Mouse (Mus musculus) ES-E14 (cell line): ENCODE measurements around the gene Krtap24-1.

Experiments used
- CHD2 ChIP-seq: IDR thresholded peaks from 2 replicates; pipeline ENCODE4 v1.6.1; 2014; ENCODE audit warnings: mild to moderate bottlenecking, low read depth, low read length, inconsistent platforms
- HCFC1 ChIP-seq: IDR thresholded peaks from 2 replicates; pipeline ENCODE4 v1.6.1; 2012; ENCODE audit warnings: low read length, inconsistent platforms, borderline replicate concordance; ENCODE audit not compliant: insufficient read depth
- MAFK ChIP-seq: IDR thresholded peaks from 2 replicates; pipeline ENCODE4 v1.6.1; 2014; ENCODE audit warnings: mild to moderate bottlenecking, low read depth, low read length, inconsistent platforms; ENCODE audit not compliant: insufficient read depth
- ZC3H11A ChIP-seq: IDR thresholded peaks from 2 replicates; pipeline ENCODE4 v1.6.1; 2012; ENCODE audit warnings: low read depth, mild to moderate bottlenecking, inconsistent platforms, low read length, borderline replicate concordance
- ZNF384 ChIP-seq: IDR thresholded peaks from 2 replicates; pipeline ENCODE4 v1.6.1; 2012; ENCODE audit warnings: low read depth, low read length, inconsistent platforms

DNA sequence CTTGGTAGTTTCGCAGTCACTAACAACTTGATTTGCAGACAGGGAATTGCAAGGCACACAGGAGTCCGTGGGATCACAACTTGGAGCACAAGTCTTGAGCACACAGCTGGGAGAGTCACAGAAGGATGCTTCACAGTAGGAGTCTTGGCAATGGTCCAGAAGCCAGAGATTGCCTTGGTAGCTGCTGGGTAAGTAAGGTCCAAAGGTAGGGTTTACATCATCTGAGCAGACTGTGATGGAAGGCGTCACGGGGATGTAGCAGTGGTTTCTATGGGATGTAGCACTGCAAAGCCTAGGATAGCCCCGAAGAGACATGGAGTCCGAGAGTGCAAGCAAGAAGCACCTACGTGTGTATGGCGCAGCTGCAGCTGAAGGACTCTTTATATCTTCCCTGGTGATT lies at the start of gene Krtap24-1:
- TF ChIP-seq ZNF384 (no peak), CHD2 (no peak), HCFC1 (no peak), ZC3H11A (no peak), MAFK (no peak)
